Mouse (Mus musculus) MEL (cell line): ENCODE results near the gene Prrx2. TPM values are rescaled to one million over a fixed set of nuclear protein-coding genes. Genes with fewer than 3 reads are reported as not detected.

Experiments used
- DNase-seq: peaks from one replicate; pipeline ENCODE4 v3.0.0; 2011; ENCODE audit warnings: low read depth, low spot score
- H3K27ac ChIP-seq: 2 replicates; pipeline ENCODE4 v1.5.1; 2012; ENCODE audit warnings: low read depth, mild to moderate bottlenecking, control low read depth, low read length, moderate library complexity; ENCODE audit not compliant: control insufficient read depth
- H3K27me3 ChIP-seq, 2 experiments: fragments of 150-350 bp in 1 of 2; sonication (generic) in 1 of 2; 2 replicates each; pipeline ENCODE4 v1.6.1; 2012; ENCODE audit warnings: low read length in 2 of 2, mild to moderate bottlenecking in 2 of 2, improper control_type of control experiment in 1 of 2, moderate library complexity in 1 of 2; ENCODE audit not compliant: insufficient read depth in 2 of 2, control insufficient read depth in 1 of 2
- H3K36me3 ChIP-seq, 2 experiments: 2 replicates each; pipeline ENCODE4 v1.6.1; 2012 to 2014; ENCODE audit warnings: low read length in 2 of 2, improper control_type of control experiment in 1 of 2, inconsistent platforms in 1 of 2, mild to moderate bottlenecking in 1 of 2; ENCODE audit not compliant: insufficient read depth in 2 of 2, control insufficient read depth in 1 of 2
- H3K4me1 ChIP-seq, 2 experiments: fragments of 150-350 bp in 1 of 2; sonication (generic) in 1 of 2; 2 replicates each; pipeline ENCODE4 v1.6.1; 2012; ENCODE audit warnings: low read length in 2 of 2, improper control_type of control experiment in 1 of 2, mild to moderate bottlenecking in 1 of 2; ENCODE audit not compliant: insufficient read depth in 2 of 2, control insufficient read depth in 1 of 2
- H3K4me3 ChIP-seq, 2 experiments: fragments of 150-350 bp in 1 of 2; sonication (generic) in 1 of 2; 2 replicates each; pipeline ENCODE4 v1.5.1; 2012; ENCODE audit warnings: low read depth in 2 of 2, low read length in 2 of 2, mild to moderate bottlenecking in 2 of 2, moderate library complexity in 2 of 2, control low read depth in 1 of 2, improper control_type of control experiment in 1 of 2; ENCODE audit not compliant: control insufficient read depth in 1 of 2, insufficient read depth in 1 of 2
- H3K79me2 ChIP-seq: 2 replicates; pipeline ENCODE4 v1.6.1; 2012; ENCODE audit warnings: mild to moderate bottlenecking, low read length, moderate library complexity; ENCODE audit not compliant: control insufficient read depth, poor library complexity, insufficient read depth
- H3K9ac ChIP-seq: 2 replicates; pipeline ENCODE4 v1.6.1; 2012; ENCODE audit warnings: low read depth, mild to moderate bottlenecking, control low read depth, low read length, moderate library complexity; ENCODE audit not compliant: control insufficient read depth, poor library complexity, severe bottlenecking
- H3K9me3 ChIP-seq: fragments of 150-350 bp; sonication (generic); replicated peaks from 2 replicates; pipeline ENCODE4 v1.6.1; 2012; ENCODE audit warnings: mild to moderate bottlenecking, low read length, improper control_type of control experiment, moderate library complexity; ENCODE audit not compliant: insufficient read depth
- BHLHE40 ChIP-seq: IDR thresholded peaks from 2 replicates; pipeline ENCODE4 v1.6.1; 2012; ENCODE audit warnings: low read depth, mild to moderate bottlenecking, inconsistent platforms, low read length, improper control_type of control experiment, borderline replicate concordance
- CTCF ChIP-seq, 3 experiments: IDR thresholded peaks in 2 of 3; conservative IDR thresholded peaks in 1 of 3; 2 replicates each; pipeline ENCODE4 v1.5.1; 2011 to 2012; ENCODE audit warnings: low read length in 3 of 3, low read depth in 2 of 3, mild to moderate bottlenecking in 2 of 3, improper control_type of control experiment in 1 of 3, inconsistent platforms in 1 of 3, mixed read lengths in 1 of 3, moderate library complexity in 1 of 3; ENCODE audit not compliant: control insufficient read depth in 1 of 3, insufficient read depth in 1 of 3, poor library complexity in 1 of 3, severe bottlenecking in 1 of 3
- E2F4 ChIP-seq: IDR thresholded peaks from 2 replicates; pipeline ENCODE4 v1.6.1; 2011; ENCODE audit warnings: low read depth, low read length, improper control_type of control experiment, borderline replicate concordance
- EP300 ChIP-seq, 2 experiments: IDR thresholded peaks; 2 replicates each; pipeline ENCODE4 v1.6.1; 2011; ENCODE audit warnings: improper control_type of control experiment in 2 of 2, low read length in 2 of 2, low read depth in 1 of 2, mild to moderate bottlenecking in 1 of 2
- MAX ChIP-seq: IDR thresholded peaks from 2 replicates; pipeline ENCODE4 v1.6.1; 2011; ENCODE audit warnings: low read length, improper control_type of control experiment
- MAZ ChIP-seq: IDR thresholded peaks from 2 replicates; pipeline ENCODE4 v1.6.1; 2012; ENCODE audit warnings: low read depth, mild to moderate bottlenecking, inconsistent platforms, low read length, improper control_type of control experiment
- MXI1 ChIP-seq: IDR thresholded peaks from 2 replicates; pipeline ENCODE4 v1.6.1; 2011; ENCODE audit warnings: mild to moderate bottlenecking, low read depth, low read length, improper control_type of control experiment
- MYC ChIP-seq: IDR thresholded peaks from 2 replicates; pipeline ENCODE4 v1.6.1; 2011; ENCODE audit warnings: low read depth, mild to moderate bottlenecking, low read length, improper control_type of control experiment, moderate library complexity
- NELFE ChIP-seq: IDR thresholded peaks from 2 replicates; pipeline ENCODE4 v1.6.1; 2011; ENCODE audit warnings: low read depth, low read length, improper control_type of control experiment
- POLR2AphosphoS5 ChIP-seq: IDR thresholded peaks from 2 replicates; pipeline ENCODE4 v1.6.1; 2012; ENCODE audit warnings: low read depth, borderline replicate concordance, mild to moderate bottlenecking, inconsistent platforms, low read length, moderate library complexity, mixed read lengths
- RAD21 ChIP-seq: IDR thresholded peaks from 2 replicates; pipeline ENCODE4 v1.6.1; 2011; ENCODE audit warnings: mild to moderate bottlenecking, low read depth, low read length, improper control_type of control experiment
- RCOR1 ChIP-seq: IDR thresholded peaks from 2 replicates; pipeline ENCODE4 v1.6.1; 2012; ENCODE audit warnings: low read depth, mild to moderate bottlenecking, inconsistent platforms, low read length, improper control_type of control experiment
- UBTF ChIP-seq: IDR thresholded peaks from 2 replicates; pipeline ENCODE4 v1.6.1; 2012; ENCODE audit warnings: low read depth, mild to moderate bottlenecking, inconsistent platforms, low read length, improper control_type of control experiment, moderate library complexity, borderline replicate concordance; ENCODE audit not compliant: insufficient read depth
- USF2 ChIP-seq, 2 experiments: IDR thresholded peaks; 2 replicates each; pipeline ENCODE4 v1.6.1; 2011 to 2012; ENCODE audit warnings: improper control_type of control experiment in 2 of 2, low read length in 2 of 2, borderline replicate concordance in 1 of 2, inconsistent platforms in 1 of 2, low read depth in 1 of 2, mild to moderate bottlenecking in 1 of 2; ENCODE audit not compliant: insufficient read depth in 1 of 2
- ZMIZ1 ChIP-seq: IDR thresholded peaks from 2 replicates; pipeline ENCODE4 v1.6.1; 2012; ENCODE audit warnings: low read depth, mild to moderate bottlenecking, inconsistent platforms, low read length, improper control_type of control experiment, moderate library complexity
- ZNF384 ChIP-seq: IDR thresholded peaks from 2 replicates; pipeline ENCODE4 v1.6.1; 2012; ENCODE audit warnings: low read depth, mild to moderate bottlenecking, inconsistent platforms, low read length, improper control_type of control experiment
- polyA plus RNA-seq, 2 experiments: library from polyadenylated mRNA; stranded (reverse) in 1 of 2; unstranded in 1 of 2; fragments of >175 nt in 1 of 2; fragments of >200 nt in 1 of 2; gene quantifications; 2 replicates each; pipeline versions ENCODE4 v1.2.1 to v1.2.4; 2012; ENCODE audit warnings: low replicate concordance in 2 of 2, low read depth in 1 of 2; ENCODE audit not compliant: insufficient read length in 2 of 2, insufficient read depth in 1 of 2, missing spikeins in 1 of 2
- total RNA-seq: library from RNA; depleted of rRNA; stranded (reverse); fragments of 300-350 nt; gene quantifications from 2 replicates; pipeline ENCODE4 v1.2.3, GENCODE M21; 2012

Gene Prrx2
- total and polyA plus RNA-seq, 3 experiments, result not detected

DNA sequence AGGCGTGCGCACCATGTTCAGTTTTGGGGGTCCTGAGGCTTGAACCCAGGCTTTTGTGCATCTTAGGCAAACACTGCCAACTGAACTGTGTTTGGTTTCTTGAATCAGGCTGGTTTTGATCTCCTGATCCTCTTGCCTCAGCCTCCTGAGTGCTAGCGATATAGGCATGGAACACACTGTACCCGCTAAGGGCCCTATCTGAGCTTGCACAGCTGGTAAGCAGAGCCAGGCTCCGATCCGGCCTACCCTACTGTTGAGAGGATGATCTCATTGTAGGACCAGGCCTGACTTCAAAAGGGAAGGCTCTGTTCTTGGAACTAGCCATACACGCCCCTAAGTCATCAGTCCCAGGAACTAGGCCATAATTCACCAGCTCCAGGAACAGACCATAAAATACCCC lies 24.2 kb upstream of the Prrx2 start:
- H3K9ac ChIP-seq, result no peak overlapping the region
- no peak overlapping the region for H3K27ac ChIP-seq
- TF ChIP-seq BHLHE40 (no peak), CTCF (IDR thresholded peaks at IDR 0.05 in 2 of 3, conservative IDR thresholded peaks at IDR 0.05 in 1 of 3; ENCODE audit: control insufficient read depth in 1 of 3, insufficient read depth in 1 of 3, low read depth in 2 of 3, low read length in 3 of 3, poor library complexity in 1 of 3, severe bottlenecking in 1 of 3) (no peak), MAX (no peak), MAZ (no peak)
- H3K4me3 ChIP-seq, result no peak overlapping the region
- peaks cover 2 to 9% of the 10 kb centered on the region in 2 experiments; a peak in 3 of 4 replicates for H3K4me1 ChIP-seq
- H3K36me3 ChIP-seq, result peaks cover 0 to 6% of the 10 kb centered on the region in 2 experiments
- no peaks in the 10 kb centered on the region for H3K9me3 ChIP-seq
- peaks cover 32% of the 10 kb centered on the region for H3K79me2 ChIP-seq
- DNase-seq, result no peak
- H3K27me3 ChIP-seq, result no peaks in the 10 kb centered on the region

DNA sequence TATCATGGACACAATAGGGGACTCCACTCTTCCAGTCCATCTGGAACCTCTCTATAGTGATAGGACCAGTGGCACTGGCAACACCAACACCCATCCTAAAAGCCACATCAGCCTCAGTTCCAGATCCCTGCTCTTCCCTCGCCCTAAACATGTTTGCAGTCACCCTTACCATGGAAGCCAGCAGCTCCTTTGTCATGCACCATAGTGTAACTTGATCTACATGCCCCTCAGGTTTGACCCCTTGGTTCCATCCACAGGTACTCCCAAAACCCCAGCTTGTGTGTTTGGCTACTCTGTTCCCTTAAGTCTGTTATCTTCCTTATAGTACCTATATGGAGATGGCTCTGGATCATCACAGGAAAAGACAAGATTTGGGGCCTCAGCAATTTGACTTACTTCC lies 18.4 kb upstream of the Prrx2 start:
- no peaks in the 10 kb centered on the region for H3K9me3 ChIP-seq
- H3K36me3 ChIP-seq, result peaks cover 0 to 2% of the 10 kb centered on the region in 2 experiments; a peak in 2 of 4 replicates
- H3K4me1 ChIP-seq, result no peaks in the 10 kb centered on the region
- TF ChIP-seq E2F4 (no peak), ZNF384 (no peak), NELFE (no peak), MYC (no peak), RCOR1 (no peak), MAX (no peak), POLR2AphosphoS5 (no peak), MXI1 (no peak), ZMIZ1 (no peak), MAZ (no peak), UBTF (no peak), USF2 (IDR thresholded peaks at IDR 0.05; ENCODE audit: borderline replicate concordance in 1 of 2, insufficient read depth in 1 of 2, low read depth in 1 of 2, low read length in 2 of 2) (no peak), EP300 (IDR thresholded peaks at IDR 0.05; ENCODE audit: low read depth in 1 of 2, low read length in 2 of 2) (no peak), RAD21 (no peak)
- no peak for DNase-seq
- no peak overlapping the region for H3K4me3 ChIP-seq
- no peak overlapping the region for H3K27ac ChIP-seq
- H3K27me3 ChIP-seq, result no peaks in the 10 kb centered on the region
- H3K9ac ChIP-seq, result no peak overlapping the region
- H3K79me2 ChIP-seq, result peaks cover 2% of the 10 kb centered on the region
